Mouse (Mus musculus): ENCODE data around the gene Ndufs8. TPM values are rescaled to one million over a fixed set of nuclear protein-coding genes. Genes with fewer than 3 reads are reported as not detected.
"Not testable (repeated sequence)": the region's sequence is repeated elsewhere in the genome, so short reads cannot be mapped to it uniquely, and the experiment has no call there.

Ndufs8 gene
- 100 to 1,000 TPM; 409 to 436 TPM for total RNA-seq (2021)
- long read RNA-seq, experiment 1, transcript Ndufs8-201 (7 exons, 983 nt), result minor isoform, 84 of 659 reads
- long read RNA-seq, experiment 1, transcript Ndufs8-205 (7 exons, 780 nt), result major isoform, 475 of 659 reads
- long read RNA-seq, experiment 1, transcript Ndufs8-203 (7 exons, 977 nt), result minor isoform, 9 of 659 reads
- long read RNA-seq, experiment 1, transcript Ndufs8-204 (7 exons, 1,005 nt), result minor isoform, 5 of 659 reads
- long read RNA-seq, experiment 1, partial matches to known transcripts, result 73 of 659 reads
- long read RNA-seq, experiment 1, other reads (novel, unspliced or antisense), result 13 of 659 reads
- long read RNA-seq, experiment 2, transcript Ndufs8-201 (7 exons, 983 nt), result minor isoform, 86 of 512 reads
- long read RNA-seq, experiment 2, transcript Ndufs8-203 (7 exons, 977 nt), result minor isoform, 12 of 512 reads
- long read RNA-seq, experiment 2, transcript Ndufs8-205 (7 exons, 780 nt), result major isoform, 367 of 512 reads
- long read RNA-seq, experiment 2, partial matches to known transcripts, result 28 of 512 reads
- long read RNA-seq, experiment 2, other reads (novel, unspliced or antisense), result 15 of 512 reads

- DNase-seq, result peak; percentile 92
These were observed at the start of gene Ndufs8 for GRCm38 (mm10) chr19:3912337-3913204. Gene Ndufs8 (minus strand): TSS chr19:3912774.

- not testable (repeated sequence) for DNase-seq
These were observed 49.2 kb upstream of the Ndufs8 start for GRCm38 (mm10) chr19:3961805-3962204.

- no peak for DNase-seq
These were observed 47.6 kb upstream of the Ndufs8 start for GRCm38 (mm10) chr19:3960211-3960610.

- DNase-seq, result peak; percentile 57
These were observed 46.5 kb upstream of the Ndufs8 start for GRCm38 (mm10) chr19:3959030-3959429.

GRCm38 (mm10) chr19:3958470-3958869 is 45.9 kb upstream of the Ndufs8 start, which contains the start of gene Aldh3b3:
Gene Aldh3b3 (plus strand): TSS chr19:3958645.
- DNase-seq, result no peak

GRCm38 (mm10) chr19:3957296-3958036 is 44.9 kb upstream of the Ndufs8 start:
- not testable (repeated sequence) for DNase-seq

GRCm38 (mm10) chr19:3955804-3956203 is 43.2 kb upstream of the Ndufs8 start:
- DNase-seq, result no peak

- DNase-seq, result no peak
These were observed 42.5 kb upstream of the Ndufs8 start for GRCm38 (mm10) chr19:3955033-3955432.

- DNase-seq, result no peak
These were observed 39.5 kb upstream of the Ndufs8 start for GRCm38 (mm10) chr19:3952099-3952498.

- no peak for DNase-seq
These were observed 38.9 kb upstream of the Ndufs8 start for GRCm38 (mm10) chr19:3951461-3951860.

GRCm38 (mm10) chr19:3950331-3950730 is 37.8 kb upstream of the Ndufs8 start:
- DNase-seq, result no peak

GRCm38 (mm10) chr19:3948546-3948945 is 36.0 kb upstream of the Ndufs8 start:
- DNase-seq, result no peak

- DNase-seq, result no peak
These were observed 35.2 kb upstream of the Ndufs8 start for GRCm38 (mm10) chr19:3947813-3948212.

- DNase-seq, result peak; percentile 81
These were observed 34.1 kb upstream of the Ndufs8 start for GRCm38 (mm10) chr19:3946715-3947114.

GRCm38 (mm10) chr19:3945872-3946564 is 33.4 kb upstream of the Ndufs8 start:
- DNase-seq, result no peak

- DNase-seq, result no peak
These were observed 30.6 kb upstream of the Ndufs8 start for GRCm38 (mm10) chr19:3942986-3943735.

- no peak for DNase-seq
These were observed 29.7 kb upstream of the Ndufs8 start for GRCm38 (mm10) chr19:3942315-3942714.

GRCm38 (mm10) chr19:3935896-3936850 is 23.6 kb upstream of the Ndufs8 start:
- peak; percentile 78 for DNase-seq
